Mouse (Mus musculus) hindbrain, postnatal 0 days (tissue): ENCODE results near the gene Serpina1f. TPM values are rescaled to one million over a fixed set of nuclear protein-coding genes. Genes with fewer than 3 reads are reported as not detected.
"Not testable (repeated sequence)": the region's sequence is repeated elsewhere in the genome, so short reads cannot be mapped to it uniquely, and the experiment has no call there.

ENCODE experiments used
- ATAC-seq: fragments of 200-750 bp; cut with Nextera tagmentation; 2 replicates; pipeline ENCODE4 v1.8.0; 2017; ENCODE audit warnings: mild to moderate bottlenecking, moderate TSS enrichment, moderate library complexity
- DNase-seq: peaks from one replicate; pipeline ENCODE4 v3.0.0-alpha.2; 2015; ENCODE audit warnings: low spot score
- H3K27ac ChIP-seq: fragments of 300-500 bp; sonication (generic); 2 replicates; pipeline ENCODE4 v1.5.1; 2014; ENCODE audit warnings: mild to moderate bottlenecking
- H3K27me3 ChIP-seq: fragments of 300-500 bp; sonication (generic); 2 replicates; pipeline ENCODE4 v1.6.1; 2014; ENCODE audit warnings: low read length, mixed read lengths; ENCODE audit not compliant: insufficient read depth
- H3K36me3 ChIP-seq: fragments of 300-500 bp; sonication (generic); 2 replicates; pipeline ENCODE4 v1.6.1; 2014; ENCODE audit warnings: low read length, mixed read lengths; ENCODE audit not compliant: insufficient read depth
- H3K4me1 ChIP-seq: fragments of 300-500 bp; sonication (generic); 2 replicates; pipeline ENCODE4 v1.6.1; 2014; ENCODE audit warnings: antibody characterized with exemption, low read length, mixed read lengths; ENCODE audit not compliant: insufficient read depth
- H3K4me2 ChIP-seq: fragments of 300-500 bp; sonication (generic); 2 replicates; pipeline ENCODE4 v1.6.1; 2014; ENCODE audit warnings: low read depth, mild to moderate bottlenecking, low read length, moderate library complexity, mixed read lengths
- H3K4me3 ChIP-seq: fragments of 300-500 bp; sonication (generic); 2 replicates; pipeline ENCODE4 v1.5.1; 2014; ENCODE audit warnings: low read length
- H3K9ac ChIP-seq: fragments of 300-500 bp; sonication (generic); replicated peaks from 2 replicates; pipeline ENCODE4 v1.6.1; 2014; ENCODE audit warnings: mild to moderate bottlenecking, low read length, moderate library complexity, mixed read lengths
- H3K9me3 ChIP-seq: fragments of 300-500 bp; sonication (generic); 2 replicates; pipeline ENCODE4 v1.6.1; 2016; ENCODE audit warnings: low read length, mixed read lengths
- CTCF ChIP-seq: IDR thresholded peaks from 2 replicates; pipeline ENCODE4 v1.5.1; 2016; ENCODE audit warnings: antibody characterized with exemption, control low read depth, low read depth
- WGBS: fragments of 180-500 bp; shearing (Covaris S2); extraction: QIAGEN DNeasy Blood & Tissue Kit; methylation state at CpG from one replicate; pipeline ENCODE4 v1.1.7; 2014; 5-methylcytosine and 5-hydroxymethylcytosine counted together
- polyA plus RNA-seq: library from polyadenylated mRNA; unstranded; fragments of >200 nt; fragmentation: Nextera tagmentation; extraction: Ambion mirVana; gene quantifications from 2 replicates; pipeline ENCODE4 v1.2.1, GENCODE M21; 2015
- total RNA-seq: library from RNA; depleted of rRNA; stranded (reverse); fragments of >200 nt; gene quantifications from 2 replicates; pipeline ENCODE4 v1.2.3, GENCODE M21; 2014

The Serpina1f gene
- total and polyA plus RNA-seq, 2 experiments from 2014 or later: not detected

DNA sequence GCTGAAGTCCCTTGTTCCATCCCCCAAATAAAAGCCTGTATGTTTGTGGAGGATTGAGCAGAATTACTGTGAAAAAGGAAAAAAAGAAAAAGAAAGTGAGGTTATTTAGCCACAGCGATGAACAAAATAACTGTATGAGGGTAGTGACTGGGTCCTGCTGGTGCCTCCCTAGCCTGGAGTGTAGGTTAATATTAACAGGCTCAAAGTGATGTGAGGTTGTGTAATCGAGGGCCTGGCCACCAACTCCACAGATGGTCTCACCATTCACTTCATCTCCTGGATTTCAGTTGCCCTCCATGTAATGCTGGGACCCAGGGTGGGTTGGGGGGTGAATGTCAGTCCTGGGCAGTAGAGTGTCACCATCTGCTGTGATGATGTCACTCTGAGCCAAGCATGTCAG lies 13.6 kb downstream of the Serpina1f start:
- no peak for ATAC-seq
- Histone ChIP-seq H3K27me3 (no peaks in the 10 kb centered on the region), H3K4me3 (no peak overlapping the region), H3K36me3 (no peaks in the 10 kb centered on the region), H3K27ac (no peak overlapping the region), H3K4me2 (no peak overlapping the region), H3K4me1 (no peaks in the 10 kb centered on the region), H3K9me3 (no peaks in the 10 kb centered on the region), H3K9ac (no peak overlapping the region)
- no peak for DNase-seq
- 67% methylated on average over 2 of the region's 2 CpGs for WGBS
- no peak for TF ChIP-seq CTCF

GRCm38 (mm10) chr12:103681169-103681568 lies 14.2 kb downstream of the Serpina1f start:
- Histone ChIP-seq H3K36me3 (no peaks in the 10 kb centered on the region), H3K4me3 (no peak overlapping the region), H3K27me3 (no peaks in the 10 kb centered on the region), H3K9ac (no peak overlapping the region), H3K4me2 (no peak overlapping the region), H3K9me3 (no peaks in the 10 kb centered on the region), H3K27ac (no peak overlapping the region), H3K4me1 (no peaks in the 10 kb centered on the region)
- WGBS: 76% methylated on average over 2 of the region's 2 CpGs
- no peak for DNase-seq
- TF ChIP-seq CTCF: no peak
- ATAC-seq: no peak

DNA sequence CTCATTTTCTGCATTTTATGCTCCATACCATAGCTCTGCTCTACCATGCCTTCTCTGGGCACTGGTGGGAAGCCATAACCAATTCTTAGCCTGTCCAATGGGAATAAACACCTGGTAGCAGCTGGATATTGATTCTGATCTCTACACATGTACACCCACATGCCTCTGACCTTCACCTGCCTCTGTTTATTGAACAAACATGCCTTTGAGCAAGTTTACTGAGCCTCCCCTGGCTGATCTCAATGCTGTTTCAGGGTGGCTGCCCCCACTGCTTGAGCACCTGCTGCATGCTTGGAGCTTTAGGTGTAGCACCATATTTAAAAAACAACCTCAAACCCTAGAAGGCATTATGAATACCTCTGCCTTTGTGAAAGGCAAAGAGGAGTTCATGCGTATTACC lies 15.5 kb downstream of the Serpina1f start:
- not testable (repeated sequence) for H3K9me3 ChIP-seq, H3K4me3 ChIP-seq, H3K27ac ChIP-seq, H3K36me3 ChIP-seq, H3K4me1 ChIP-seq, H3K27me3 ChIP-seq, ATAC-seq, H3K9ac ChIP-seq, H3K4me2 ChIP-seq, DNase-seq
- WGBS: 97% methylated on average over 1 of the region's 1 CpGs

GRCm38 (mm10) chr12:103676039-103676438 lies 19.3 kb downstream of the Serpina1f start, which contains the start of gene Serpina16:
Gene Serpina16, minus strand, starts transcription at chr12:103676139.
- no peak within 1 kb of the TSS for H3K9ac ChIP-seq
- no peak within 1 kb of the TSS for H3K4me3 ChIP-seq
- H3K27ac ChIP-seq: no peak within 1 kb of the TSS
- no peaks in the 10 kb centered on the region for H3K9me3 ChIP-seq
- no peak for TF ChIP-seq CTCF
- 95% methylated on average over 1 of the region's 1 CpGs for WGBS
- no peak within 1 kb of the TSS for H3K4me2 ChIP-seq
- no peak for ATAC-seq
- no peaks in the 10 kb centered on the region for H3K27me3 ChIP-seq
- H3K4me1 ChIP-seq: no peaks in the 10 kb centered on the region
- no peaks in the 10 kb centered on the region for H3K36me3 ChIP-seq
- DNase-seq: no peak

- DNase-seq (peak; percentile 31), ATAC-seq (no peak)
- Histone ChIP-seq H3K27me3 (no peaks in the 10 kb centered on the region), H3K9me3 (no peaks in the 10 kb centered on the region), H3K9ac (no peak overlapping the region), H3K4me2 (no peak overlapping the region), H3K4me1 (peaks cover 2% of the 10 kb centered on the region; the same call in 1 of the 2 replicates), H3K27ac (no peak overlapping the region), H3K4me3 (no peak overlapping the region), H3K36me3 (no peaks in the 10 kb centered on the region)
- no peak for TF ChIP-seq CTCF
- 67% methylated on average over 2 of the region's 2 CpGs for WGBS
These were observed 22.1 kb downstream of the Serpina1f start for GRCm38 (mm10) chr12:103673179-103673578.

DNA sequence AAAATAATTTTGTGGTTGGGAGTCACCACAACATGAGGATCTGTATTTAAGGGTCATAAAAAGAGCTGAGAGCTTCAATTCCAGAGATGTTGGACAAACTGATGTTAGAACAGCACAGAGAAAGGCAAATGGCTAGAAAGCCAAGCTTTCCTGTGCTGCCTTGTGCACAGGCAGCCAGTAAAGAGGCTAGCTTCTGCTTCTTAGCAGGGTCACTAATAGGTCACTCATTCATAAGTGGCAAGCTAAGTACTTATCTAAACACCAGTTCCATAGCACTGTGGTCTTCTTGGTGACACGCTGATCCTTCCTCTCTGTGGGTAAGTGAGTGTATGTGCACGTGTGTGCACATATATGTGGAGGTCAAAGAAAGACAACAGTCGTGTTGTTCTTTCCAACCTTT lies 23.8 kb downstream of the Serpina1f start:
- no peaks in the 10 kb centered on the region for H3K36me3 ChIP-seq
- H3K4me2 ChIP-seq: no peak overlapping the region
- no peak for DNase-seq
- peaks cover 2% of the 10 kb centered on the region; the same call in 1 of the 2 replicates for H3K4me1 ChIP-seq
- ATAC-seq: no peak
- WGBS: 84% methylated on average over 3 of the region's 3 CpGs
- no peak for TF ChIP-seq CTCF
- no peak overlapping the region for H3K27ac ChIP-seq
- no peak overlapping the region for H3K4me3 ChIP-seq
- H3K9me3 ChIP-seq: no peaks in the 10 kb centered on the region
- H3K9ac ChIP-seq: no peak overlapping the region
- no peaks in the 10 kb centered on the region for H3K27me3 ChIP-seq

GRCm38 (mm10) chr12:103670964-103671363 lies 24.4 kb downstream of the Serpina1f start:
- no peak overlapping the region for H3K9ac ChIP-seq
- H3K4me3 ChIP-seq: no peak overlapping the region
- H3K9me3 ChIP-seq: no peaks in the 10 kb centered on the region; the same call in 1 of the 2 replicates
- DNase-seq (no peak), ATAC-seq (no peak)
- H3K27me3 ChIP-seq: no peaks in the 10 kb centered on the region
- no peak for TF ChIP-seq CTCF
- H3K4me1 ChIP-seq: peaks cover 2% of the 10 kb centered on the region; the same call in 1 of the 2 replicates
- 63% methylated on average over 2 of the region's 2 CpGs for WGBS
- H3K27ac ChIP-seq: no peak overlapping the region
- H3K4me2 ChIP-seq: no peak overlapping the region
- no peaks in the 10 kb centered on the region for H3K36me3 ChIP-seq
